Mouse (Mus musculus): ENCODE data around the gene Lrrc28. TPM values are rescaled to one million over a fixed set of nuclear protein-coding genes. Genes with fewer than 3 reads are reported as not detected.

Gene Lrrc28
- polyA plus RNA-seq, 1 experiment from 2014 or later = 19.5 TPM

GRCm38 (mm10) chr7:67613795-67614463 is 31.1 kb downstream of the Lrrc28 start:
- 62% methylated on average over 10 of the region's 10 CpGs for WGBS
- DNase-seq (ENCODE audit: low spot score) = no peak
- Histone ChIP-seq H3K4me3 (no peak overlapping the region), H3K4me1 (peaks cover 16% of the 10 kb centered on the region), H3K27me3 (ENCODE audit: low read depth, poor library complexity, severe bottlenecking) (no peaks in the 10 kb centered on the region), H3K9me3 (replicated peaks) (no peaks in the 10 kb centered on the region), H3K27ac (replicated peaks) (0 out of 2 replicates have a peak overlapping the region, but pooled peaks have one; percentile 33), H3K36me3 (no peaks in the 10 kb centered on the region)

- DNase-seq (ENCODE audit: low spot score) = no peak
- no peaks in the 10 kb centered on the region for H3K36me3 ChIP-seq
- H3K27me3 ChIP-seq (ENCODE audit: low read depth, poor library complexity, severe bottlenecking) = no peaks in the 10 kb centered on the region
- peaks cover 17% of the 10 kb centered on the region for H3K4me1 ChIP-seq
- H3K9me3 ChIP-seq (replicated peaks) = no peaks in the 10 kb centered on the region
- WGBS = 40% methylated on average over 4 of the region's 4 CpGs
- H3K4me3 ChIP-seq = no peak overlapping the region
- H3K27ac ChIP-seq (replicated peaks) = 0 out of 2 replicates have a peak overlapping the region, but pooled peaks have one; percentile 6
Observed at GRCm38 (mm10) chr7:67608348-67609024, 36.6 kb downstream of the Lrrc28 start.

GRCm38 (mm10) chr7:67607669-67608347 is 37.3 kb downstream of the Lrrc28 start:
- no peak overlapping the region for H3K4me3 ChIP-seq
- no peak for DNase-seq (ENCODE audit: low spot score)
- no peaks in the 10 kb centered on the region for H3K27me3 ChIP-seq (ENCODE audit: low read depth, poor library complexity, severe bottlenecking)
- 60% methylated on average over 5 of the region's 5 CpGs for WGBS
- peaks cover 15% of the 10 kb centered on the region for H3K4me1 ChIP-seq
- no peaks in the 10 kb centered on the region for H3K36me3 ChIP-seq
- 0 out of 2 replicates have a peak overlapping the region, but pooled peaks have one; percentile 13 for H3K27ac ChIP-seq (replicated peaks)
- no peaks in the 10 kb centered on the region for H3K9me3 ChIP-seq (replicated peaks)

GRCm38 (mm10) chr7:67606250-67606649 is 38.8 kb downstream of the Lrrc28 start:
- no peak overlapping the region for H3K4me3 ChIP-seq
- no peaks in the 10 kb centered on the region for H3K27me3 ChIP-seq (ENCODE audit: low read depth, poor library complexity, severe bottlenecking)
- no peak for DNase-seq (ENCODE audit: low spot score)
- no peaks in the 10 kb centered on the region for H3K36me3 ChIP-seq
- 82% methylated on average over 1 of the region's 1 CpGs for WGBS
- H3K9me3 ChIP-seq (replicated peaks) = no peaks in the 10 kb centered on the region
- H3K27ac ChIP-seq (replicated peaks) = no peak overlapping the region
- H3K4me1 ChIP-seq = peaks cover 15% of the 10 kb centered on the region

- DNase-seq (ENCODE audit: low spot score) = no peak
Observed at GRCm38 (mm10) chr7:67605114-67605513, 40.0 kb downstream of the Lrrc28 start.

GRCm38 (mm10) chr7:67598050-67598449 is 47.0 kb downstream of the Lrrc28 start:
- no peaks in the 10 kb centered on the region for H3K36me3 ChIP-seq
- no peak for DNase-seq (ENCODE audit: low spot score)

More at GRCm38 (mm10) chr7:67605114-67605513, 40.0 kb downstream of the Lrrc28 start:
- Histone ChIP-seq H3K36me3 (no peaks in the 10 kb centered on the region), H3K4me3 (no peak overlapping the region), H3K27me3 (ENCODE audit: low read depth, poor library complexity, severe bottlenecking) (no peaks in the 10 kb centered on the region), H3K27ac (replicated peaks) (no peak overlapping the region), H3K9me3 (replicated peaks) (no peaks in the 10 kb centered on the region), H3K4me1 (peaks cover 15% of the 10 kb centered on the region)
- 88% methylated on average over 6 of the region's 6 CpGs for WGBS

GRCm38 (mm10) chr7:67596961-67597360 is 48.1 kb downstream of the Lrrc28 start:
- H3K9me3 ChIP-seq (replicated peaks) = no peaks in the 10 kb centered on the region
- no peaks in the 10 kb centered on the region for H3K27me3 ChIP-seq (ENCODE audit: low read depth, poor library complexity, severe bottlenecking)
- no peak for DNase-seq (ENCODE audit: low spot score)
- no peak overlapping the region for H3K27ac ChIP-seq (replicated peaks)
- H3K4me3 ChIP-seq = no peak overlapping the region
- 91% methylated on average over 1 of the region's 1 CpGs for WGBS
- H3K36me3 ChIP-seq = no peaks in the 10 kb centered on the region
- peaks cover 5% of the 10 kb centered on the region for H3K4me1 ChIP-seq

More at GRCm38 (mm10) chr7:67598050-67598449, 47.0 kb downstream of the Lrrc28 start:
- H3K27ac ChIP-seq (replicated peaks) = no peak overlapping the region
- peaks cover 5% of the 10 kb centered on the region for H3K4me1 ChIP-seq
- 78% methylated on average over 3 of the region's 3 CpGs for WGBS
- H3K4me3 ChIP-seq = no peak overlapping the region
- no peaks in the 10 kb centered on the region for H3K27me3 ChIP-seq (ENCODE audit: low read depth, poor library complexity, severe bottlenecking)
- no peaks in the 10 kb centered on the region for H3K9me3 ChIP-seq (replicated peaks)

- Histone ChIP-seq H3K27me3 (ENCODE audit: low read depth, poor library complexity, severe bottlenecking) (no peaks in the 10 kb centered on the region), H3K27ac (replicated peaks) (no peak overlapping the region), H3K4me1 (peaks cover 5% of the 10 kb centered on the region), H3K36me3 (no peaks in the 10 kb centered on the region), H3K9me3 (replicated peaks) (no peaks in the 10 kb centered on the region), H3K4me3 (no peak overlapping the region)
- 90% methylated on average over 1 of the region's 1 CpGs for WGBS
- DNase-seq (ENCODE audit: low spot score) = no peak
Observed at GRCm38 (mm10) chr7:67596322-67596721, 48.7 kb downstream of the Lrrc28 start.

- Histone ChIP-seq H3K9me3 (replicated peaks) (no peaks in the 10 kb centered on the region), H3K27ac (replicated peaks) (no peak overlapping the region), H3K4me1 (peaks cover 6% of the 10 kb centered on the region), H3K36me3 (no peaks in the 10 kb centered on the region), H3K27me3 (ENCODE audit: low read depth, poor library complexity, severe bottlenecking) (no peaks in the 10 kb centered on the region), H3K4me3 (no peak overlapping the region)
- DNase-seq (ENCODE audit: low spot score) = no peak
- 87% methylated on average over 6 of the region's 6 CpGs for WGBS
Observed at GRCm38 (mm10) chr7:67593902-67594301, 51.2 kb downstream of the Lrrc28 start.

- no peak overlapping the region for H3K27ac ChIP-seq (replicated peaks)
- H3K36me3 ChIP-seq = no peaks in the 10 kb centered on the region
- no peaks in the 10 kb centered on the region for H3K9me3 ChIP-seq (replicated peaks)
- DNase-seq (ENCODE audit: low spot score) = no peak
- no peaks in the 10 kb centered on the region for H3K27me3 ChIP-seq (ENCODE audit: low read depth, poor library complexity, severe bottlenecking)
- H3K4me3 ChIP-seq = no peak overlapping the region
- peaks cover 11% of the 10 kb centered on the region for H3K4me1 ChIP-seq
- 90% methylated on average over 6 of the region's 6 CpGs for WGBS
Observed at GRCm38 (mm10) chr7:67592670-67593069, 52.4 kb downstream of the Lrrc28 start.

GRCm38 (mm10) chr7:67588743-67589142 is 56.3 kb downstream of the Lrrc28 start:
- Histone ChIP-seq H3K4me3 (no peak overlapping the region), H3K9me3 (replicated peaks) (no peaks in the 10 kb centered on the region), H3K4me1 (peaks cover 9% of the 10 kb centered on the region), H3K27me3 (ENCODE audit: low read depth, poor library complexity, severe bottlenecking) (no peaks in the 10 kb centered on the region), H3K36me3 (no peaks in the 10 kb centered on the region), H3K27ac (replicated peaks) (no peak overlapping the region)
- 64% methylated on average over 6 of the region's 6 CpGs for WGBS
- no peak for DNase-seq (ENCODE audit: low spot score)

- Histone ChIP-seq H3K36me3 (no peaks in the 10 kb centered on the region), H3K9me3 (replicated peaks) (no peaks in the 10 kb centered on the region), H3K27ac (replicated peaks) (no peak overlapping the region), H3K4me1 (peaks cover 9% of the 10 kb centered on the region), H3K4me3 (no peak overlapping the region), H3K27me3 (ENCODE audit: low read depth, poor library complexity, severe bottlenecking) (no peaks in the 10 kb centered on the region)
- 77% methylated on average over 5 of the region's 5 CpGs for WGBS
- DNase-seq (ENCODE audit: low spot score) = no peak
Observed at GRCm38 (mm10) chr7:67586479-67586878, 58.6 kb downstream of the Lrrc28 start.

- WGBS = 79% methylated on average over 5 of the region's 5 CpGs
- H3K4me1 ChIP-seq = peaks cover 7% of the 10 kb centered on the region
- H3K4me3 ChIP-seq = no peak overlapping the region
- no peaks in the 10 kb centered on the region for H3K36me3 ChIP-seq
- H3K27ac ChIP-seq (replicated peaks) = no peak overlapping the region
- no peak for DNase-seq (ENCODE audit: low spot score)
- no peaks in the 10 kb centered on the region for H3K9me3 ChIP-seq (replicated peaks)
- H3K27me3 ChIP-seq (ENCODE audit: low read depth, poor library complexity, severe bottlenecking) = no peaks in the 10 kb centered on the region
Observed at GRCm38 (mm10) chr7:67583852-67584251, 61.2 kb downstream of the Lrrc28 start.
